Mouse (Mus musculus) skeletal muscle tissue, adult 2 months (tissue): ENCODE results near the gene Tbc1d5.
"Not testable (repeated sequence)": the region's sequence is repeated elsewhere in the genome, so short reads cannot be mapped to it uniquely, and the experiment has no call there.

Experiments used
- DNase-seq: peaks from one replicate; pipeline ENCODE4 v3.0.0-alpha.2; 2012; ENCODE audit warnings: low read depth, low spot score

The Tbc1d5 gene

GRCm38 (mm10) chr17:50751911-50752310 is 427.2 kb downstream of the Tbc1d5 start:
- DNase-seq: no peak

- no peak for DNase-seq
Observed at GRCm38 (mm10) chr17:50750874-50751273, 428.3 kb downstream of the Tbc1d5 start.

GRCm38 (mm10) chr17:50741386-50741785 is 437.8 kb downstream of the Tbc1d5 start:
- no peak for DNase-seq

GRCm38 (mm10) chr17:50740804-50741203 is 438.3 kb downstream of the Tbc1d5 start:
- DNase-seq: no peak

- DNase-seq: no peak
Observed at GRCm38 (mm10) chr17:50738476-50738875, 440.7 kb downstream of the Tbc1d5 start.

- peak; percentile 68 for DNase-seq
Observed at GRCm38 (mm10) chr17:50737068-50737467, 442.1 kb downstream of the Tbc1d5 start.

GRCm38 (mm10) chr17:50735955-50736533 is 443.1 kb downstream of the Tbc1d5 start:
- DNase-seq: no peak

- DNase-seq: peak; percentile 52
Observed at GRCm38 (mm10) chr17:50735382-50735954, 443.7 kb downstream of the Tbc1d5 start.

- no peak for DNase-seq
Observed at GRCm38 (mm10) chr17:50734781-50735180, 444.4 kb downstream of the Tbc1d5 start.

GRCm38 (mm10) chr17:50733390-50733789 is 445.8 kb downstream of the Tbc1d5 start:
- DNase-seq: no peak

GRCm38 (mm10) chr17:50731876-50732275 is 447.3 kb downstream of the Tbc1d5 start:
- DNase-seq: no peak

GRCm38 (mm10) chr17:50730896-50731295 is 448.3 kb downstream of the Tbc1d5 start:
- DNase-seq: no peak

GRCm38 (mm10) chr17:50729577-50729976 is 449.6 kb downstream of the Tbc1d5 start:
- no peak for DNase-seq

- no peak for DNase-seq
Observed at GRCm38 (mm10) chr17:50729031-50729430, 450.1 kb downstream of the Tbc1d5 start.

- DNase-seq: no peak
Observed at GRCm38 (mm10) chr17:50726265-50726664, 452.9 kb downstream of the Tbc1d5 start.

- no peak for DNase-seq
Observed at GRCm38 (mm10) chr17:50724376-50724775, 454.8 kb downstream of the Tbc1d5 start.

GRCm38 (mm10) chr17:50717586-50717985 is 461.6 kb downstream of the Tbc1d5 start:
- DNase-seq: no peak

GRCm38 (mm10) chr17:50710497-50711222 is 468.5 kb downstream of the Tbc1d5 start:
- no peak for DNase-seq

GRCm38 (mm10) chr17:50698410-50698809 is 480.7 kb downstream of the Tbc1d5 start:
- DNase-seq: not testable (repeated sequence)

GRCm38 (mm10) chr17:50688135-50688534 is 491.0 kb downstream of the Tbc1d5 start:
- DNase-seq: peak; percentile 31

GRCm38 (mm10) chr17:50687670-50688069 is 491.5 kb downstream of the Tbc1d5 start:
- no peak for DNase-seq

- DNase-seq: no peak
Observed at GRCm38 (mm10) chr17:50684960-50685645, 494.0 kb downstream of the Tbc1d5 start.
